Mouse (Mus musculus): ENCODE results near the gene Morn4.

GRCm38 (mm10) chr19:42072802-42073201 lies 13.4 kb downstream of the Morn4 start:
- TF ChIP-seq CTCF (IDR thresholded peaks at IDR 0.05; ENCODE audit: insufficient read depth, low read depth, low read length) (no peak), POLR2A (IDR thresholded peaks at IDR 0.05; ENCODE audit: insufficient read depth, low read depth, low read length) (no peak)

Measured in olfactory bulb, adult 2 months (tissue).